Mouse (Mus musculus): ENCODE measurements at regions not wholly inside any gene's neighbourhood (a gene's known extent, or its start where the extent isn't known, plus 50 kb on each side); places are given as distances from the start of the nearest gene placed in this dataset.
A peak's percentile ranks its signal among the peaks of the same experiment; 100 is the strongest.
"Not testable (repeated sequence)": the region's sequence is repeated elsewhere in the genome, so short reads cannot be mapped to it uniquely, and the experiment has no call there.

DNA sequence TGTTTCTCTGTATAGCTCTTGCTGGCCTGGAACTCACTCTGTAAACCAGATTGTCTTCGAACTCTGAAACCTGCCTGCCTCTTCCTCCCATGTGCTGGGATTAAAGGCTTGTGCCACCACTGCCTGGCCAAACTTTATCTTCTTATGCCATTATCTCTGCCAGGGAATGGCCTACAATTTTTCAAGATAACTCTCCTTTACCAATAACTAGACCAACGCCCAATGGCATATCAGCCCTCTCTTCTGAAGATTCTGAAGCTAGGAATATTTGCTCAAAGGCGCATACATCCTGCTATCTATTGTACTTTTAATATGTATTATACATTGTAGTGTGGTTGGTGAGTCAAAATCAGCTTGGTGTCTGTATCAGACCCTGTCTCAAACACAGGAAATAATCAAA is 235.4 kb upstream of the Cts3 start:
- not testable (repeated sequence) for DNase-seq (ENCODE audit: low spot score in 2 of 2)

DNA sequence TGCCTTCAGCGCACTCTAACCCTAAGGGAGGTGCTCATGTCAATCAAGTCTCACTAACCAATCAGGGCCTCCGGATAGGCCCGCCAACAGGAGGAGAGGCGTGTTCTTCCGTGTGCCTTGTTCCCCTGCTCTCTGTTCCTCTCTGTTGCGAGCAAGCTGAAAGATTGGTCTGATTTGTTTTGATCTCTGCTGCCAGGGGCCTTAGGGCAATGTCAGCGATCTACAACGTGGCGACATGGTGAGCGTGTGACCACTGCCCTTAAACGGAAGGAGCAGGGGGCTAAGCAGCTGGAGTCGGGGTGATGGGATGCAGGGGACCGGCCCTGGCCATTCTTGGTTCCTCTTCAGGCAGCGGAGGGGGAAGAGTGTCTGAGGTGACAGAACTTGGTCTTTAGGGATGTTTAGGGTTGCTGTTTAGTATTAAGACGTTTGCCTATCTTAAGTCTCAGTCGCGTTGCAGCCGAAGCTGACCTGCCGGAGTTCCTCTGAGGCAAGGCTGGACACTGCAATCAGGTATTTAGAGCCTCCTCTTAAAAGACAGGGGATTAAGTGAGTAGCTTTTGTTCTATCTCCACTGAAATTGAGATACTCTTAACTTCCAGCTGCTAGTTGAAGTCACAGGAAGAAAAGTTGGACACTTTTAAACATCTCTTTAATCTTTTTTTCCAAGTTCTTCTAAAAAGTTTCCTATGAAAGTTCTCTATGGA is 234.4 kb upstream of the Cts3 start:
- peak; percentile 13 to 37 for DNase-seq (ENCODE audit: low spot score in 2 of 2)

GRCm38 (mm10) chr13:61803763-61804162 is 233.8 kb upstream of the Cts3 start:
- DNase-seq (ENCODE audit: low spot score in 2 of 2), result not testable (repeated sequence)

DNA sequence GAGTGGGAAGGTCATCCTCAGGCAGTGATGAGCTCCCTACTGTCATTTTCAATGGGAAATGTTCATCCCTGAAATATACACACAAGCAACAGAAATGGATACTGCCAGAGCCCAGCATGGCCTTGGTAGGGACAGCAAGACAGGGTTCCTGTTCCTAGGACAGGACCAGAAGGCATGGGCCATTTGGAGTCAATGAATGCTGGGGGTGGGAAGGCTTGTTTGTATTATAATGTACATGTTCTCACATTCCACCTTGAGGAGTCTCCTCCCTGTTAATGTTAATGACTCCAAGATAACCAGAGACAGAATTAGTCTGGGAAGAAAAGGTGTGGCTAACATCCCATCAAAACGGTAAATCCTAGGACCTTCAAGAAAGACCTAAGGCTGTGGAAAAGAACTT is 193.5 kb upstream of the Cts3 start:
- not testable (repeated sequence) for DNase-seq (ENCODE audit: low spot score in 2 of 2)
